Mouse (Mus musculus): ENCODE data around the gene Caln1. TPM values are rescaled to one million over a fixed set of nuclear protein-coding genes. Genes with fewer than 3 reads are reported as not detected.
A peak's percentile ranks its signal among the peaks of the same experiment; 100 is the strongest.

Gene Caln1
- polyA plus RNA-seq, 1 experiment from 2014 or later, result 0.08 TPM

DNA sequence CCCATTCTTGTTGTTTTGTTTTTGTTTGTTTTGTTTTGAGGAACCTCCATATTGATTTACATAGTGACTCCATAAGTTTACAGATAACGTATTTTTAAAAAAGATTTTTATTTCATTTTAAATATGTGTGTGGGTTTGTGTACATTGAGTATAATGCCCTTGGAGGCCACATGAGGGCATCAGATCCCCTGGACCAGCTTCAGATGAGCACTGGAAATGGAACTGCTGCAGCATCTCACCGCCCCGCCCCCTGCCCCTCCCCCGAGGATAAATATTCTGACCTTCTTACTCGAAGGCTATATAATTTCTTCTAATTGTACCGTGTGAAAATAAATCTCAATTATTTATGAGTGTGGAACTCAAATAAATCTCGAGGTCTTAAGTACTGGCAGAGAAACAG is 14.0 kb upstream of the Caln1 start:
- H3K4me1 ChIP-seq (ENCODE audit: insufficient read depth), result no peaks in the 10 kb centered on the region
- no peaks in the 10 kb centered on the region for H3K9me3 ChIP-seq (ENCODE audit: low read depth, low read length)
- DNase-seq (no peak), ATAC-seq (ENCODE audit: insufficient read depth) (no peak)
- H3K27ac ChIP-seq (ENCODE audit: low read depth), result no peak overlapping the region
- H3K27me3 ChIP-seq (ENCODE audit: insufficient read depth, low read length), result no peaks in the 10 kb centered on the region
- 56% methylated on average over 7 of the region's 7 CpGs for WGBS
- no peak overlapping the region for H3K9ac ChIP-seq
- no peak overlapping the region for H3K4me2 ChIP-seq
- no peak overlapping the region for H3K4me3 ChIP-seq (ENCODE audit: low read depth, low read length)
- peak; percentile 22; the same call in 1 of the 2 replicates for TF ChIP-seq CTCF (IDR thresholded peaks at IDR 0.05; ENCODE audit: low read depth)
- no peaks in the 10 kb centered on the region for H3K36me3 ChIP-seq (ENCODE audit: insufficient read depth)

DNA sequence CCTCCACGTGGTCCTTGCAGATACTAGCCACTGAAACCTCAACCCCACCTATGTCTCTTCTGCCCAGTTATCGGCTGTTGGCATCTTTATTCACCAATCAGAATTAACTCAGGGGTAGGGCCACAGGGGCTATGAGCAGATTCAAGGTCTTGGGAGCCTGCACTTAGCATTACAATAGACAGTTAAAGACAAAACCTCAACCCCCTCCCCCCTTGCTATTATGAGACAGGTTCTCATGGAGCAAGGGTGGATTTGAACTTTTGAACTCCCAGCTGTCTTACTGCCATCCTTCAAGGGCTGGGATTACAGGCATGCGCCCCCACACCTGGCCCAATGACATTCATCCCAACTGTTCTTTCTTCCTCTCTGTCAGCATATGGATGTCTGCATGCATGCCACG is 6.1 kb upstream of the Caln1 start:
- Histone ChIP-seq H3K9me3 (ENCODE audit: low read depth, low read length) (no peaks in the 10 kb centered on the region), H3K36me3 (ENCODE audit: insufficient read depth) (no peaks in the 10 kb centered on the region), H3K4me1 (ENCODE audit: insufficient read depth) (no peaks in the 10 kb centered on the region), H3K9ac (no peak overlapping the region), H3K27ac (ENCODE audit: low read depth) (no peak overlapping the region), H3K4me3 (ENCODE audit: low read depth, low read length) (no peak overlapping the region), H3K27me3 (ENCODE audit: insufficient read depth, low read length) (no peaks in the 10 kb centered on the region), H3K4me2 (no peak overlapping the region)
- ATAC-seq (ENCODE audit: insufficient read depth) (no peak), DNase-seq (no peak)
- TF ChIP-seq CTCF (IDR thresholded peaks at IDR 0.05; ENCODE audit: low read depth), result no peak
- 63% methylated on average over 4 of the region's 4 CpGs for WGBS

DNA sequence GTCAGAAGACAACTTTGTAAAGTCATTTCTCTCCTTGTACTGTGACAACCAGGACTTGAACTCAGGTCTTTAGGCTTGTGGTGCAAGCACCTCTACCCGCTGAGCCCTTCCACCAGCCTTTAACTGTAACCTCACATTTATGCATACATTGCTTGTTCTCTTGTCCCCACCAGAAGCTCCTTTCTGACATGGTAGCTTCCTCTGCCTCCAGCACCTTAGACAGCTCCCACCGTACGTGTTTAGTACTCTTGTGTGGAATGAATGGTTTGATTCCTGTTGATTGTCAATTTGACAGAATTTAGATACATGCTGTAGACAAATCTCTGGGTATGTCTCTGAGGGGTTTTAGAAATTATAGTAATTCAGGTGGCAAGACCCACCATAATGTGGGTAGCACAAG is 5.5 kb upstream of the Caln1 start:
- TF ChIP-seq CTCF (IDR thresholded peaks at IDR 0.05; ENCODE audit: low read depth), result no peak
- Histone ChIP-seq H3K36me3 (ENCODE audit: insufficient read depth) (no peaks in the 10 kb centered on the region), H3K9me3 (ENCODE audit: low read depth, low read length) (no peaks in the 10 kb centered on the region), H3K4me2 (no peak overlapping the region), H3K27me3 (ENCODE audit: insufficient read depth, low read length) (no peaks in the 10 kb centered on the region), H3K4me1 (ENCODE audit: insufficient read depth) (no peaks in the 10 kb centered on the region), H3K9ac (no peak overlapping the region), H3K27ac (ENCODE audit: low read depth) (no peak overlapping the region), H3K4me3 (ENCODE audit: low read depth, low read length) (no peak overlapping the region)
- WGBS, result 24% methylated on average over 3 of the region's 3 CpGs
- peak; percentile 82 for DNase-seq
- ATAC-seq (ENCODE audit: insufficient read depth), result no peak

DNA sequence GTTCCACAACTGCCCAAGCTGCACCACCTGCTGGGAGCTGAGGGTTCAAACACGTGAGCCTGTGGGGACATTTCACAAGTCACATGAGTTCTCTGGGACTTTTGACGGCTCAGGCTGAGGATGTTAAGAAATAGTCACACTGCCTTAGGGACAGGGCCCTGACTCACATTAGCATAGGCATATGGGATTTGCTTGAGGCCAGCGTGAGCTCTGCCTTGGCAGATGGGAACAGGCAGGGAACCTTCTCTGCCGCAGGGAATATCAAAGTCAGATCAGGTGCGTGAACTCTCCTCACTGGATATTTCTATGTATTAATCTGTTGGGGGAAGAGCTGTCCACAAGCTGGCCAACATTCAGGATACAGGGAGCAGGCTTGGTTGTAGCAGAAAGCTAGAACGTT is 1.0 kb upstream of the Caln1 start:
- no peak overlapping the region for H3K4me3 ChIP-seq (ENCODE audit: low read depth, low read length)
- no peak overlapping the region for H3K27ac ChIP-seq (ENCODE audit: low read depth)
- no peaks in the 10 kb centered on the region for H3K9me3 ChIP-seq (ENCODE audit: low read depth, low read length)
- H3K9ac ChIP-seq, result no peak overlapping the region
- H3K27me3 ChIP-seq (ENCODE audit: insufficient read depth, low read length), result no peaks in the 10 kb centered on the region
- H3K4me2 ChIP-seq, result no peak overlapping the region
- TF ChIP-seq CTCF (IDR thresholded peaks at IDR 0.05; ENCODE audit: low read depth), result no peak
- no peaks in the 10 kb centered on the region for H3K4me1 ChIP-seq (ENCODE audit: insufficient read depth)
- no peaks in the 10 kb centered on the region for H3K36me3 ChIP-seq (ENCODE audit: insufficient read depth)
- DNase-seq (no peak), ATAC-seq (ENCODE audit: insufficient read depth) (no peak)
- WGBS, result 80% methylated on average over 6 of the region's 6 CpGs

DNA sequence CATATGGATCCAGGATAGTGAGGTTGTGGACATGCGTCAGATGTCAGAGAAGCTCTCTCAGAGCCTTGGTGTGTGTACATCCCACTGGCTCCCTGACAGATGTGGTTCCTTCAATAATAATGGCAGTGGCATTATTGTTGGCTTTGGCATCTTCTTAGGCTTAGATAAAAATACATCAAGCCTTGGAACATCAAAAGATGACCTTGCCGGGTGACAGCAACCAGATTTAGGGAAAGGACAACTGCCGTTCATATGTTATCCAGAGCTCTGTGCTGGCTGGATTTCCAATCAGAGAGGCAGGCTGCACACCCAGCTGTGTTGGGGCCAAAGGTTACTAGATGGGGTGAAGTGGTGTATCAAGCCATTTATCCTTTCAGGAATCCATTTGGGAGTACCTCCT is 6.2 kb downstream of the Caln1 start:
- no peaks in the 10 kb centered on the region for H3K27me3 ChIP-seq (ENCODE audit: insufficient read depth, low read length)
- no peaks in the 10 kb centered on the region for H3K4me1 ChIP-seq (ENCODE audit: insufficient read depth)
- no peak overlapping the region for H3K9ac ChIP-seq
- no peaks in the 10 kb centered on the region for H3K9me3 ChIP-seq (ENCODE audit: low read depth, low read length)
- H3K4me2 ChIP-seq, result no peak overlapping the region
- H3K4me3 ChIP-seq (ENCODE audit: low read depth, low read length), result no peak overlapping the region
- no peak for TF ChIP-seq CTCF (IDR thresholded peaks at IDR 0.05; ENCODE audit: low read depth)
- H3K36me3 ChIP-seq (ENCODE audit: insufficient read depth), result no peaks in the 10 kb centered on the region
- no peak for ATAC-seq (ENCODE audit: insufficient read depth)
- no peak for DNase-seq
- no peak overlapping the region for H3K27ac ChIP-seq (ENCODE audit: low read depth)
- 83% methylated on average over 3 of the region's 3 CpGs for WGBS

DNA sequence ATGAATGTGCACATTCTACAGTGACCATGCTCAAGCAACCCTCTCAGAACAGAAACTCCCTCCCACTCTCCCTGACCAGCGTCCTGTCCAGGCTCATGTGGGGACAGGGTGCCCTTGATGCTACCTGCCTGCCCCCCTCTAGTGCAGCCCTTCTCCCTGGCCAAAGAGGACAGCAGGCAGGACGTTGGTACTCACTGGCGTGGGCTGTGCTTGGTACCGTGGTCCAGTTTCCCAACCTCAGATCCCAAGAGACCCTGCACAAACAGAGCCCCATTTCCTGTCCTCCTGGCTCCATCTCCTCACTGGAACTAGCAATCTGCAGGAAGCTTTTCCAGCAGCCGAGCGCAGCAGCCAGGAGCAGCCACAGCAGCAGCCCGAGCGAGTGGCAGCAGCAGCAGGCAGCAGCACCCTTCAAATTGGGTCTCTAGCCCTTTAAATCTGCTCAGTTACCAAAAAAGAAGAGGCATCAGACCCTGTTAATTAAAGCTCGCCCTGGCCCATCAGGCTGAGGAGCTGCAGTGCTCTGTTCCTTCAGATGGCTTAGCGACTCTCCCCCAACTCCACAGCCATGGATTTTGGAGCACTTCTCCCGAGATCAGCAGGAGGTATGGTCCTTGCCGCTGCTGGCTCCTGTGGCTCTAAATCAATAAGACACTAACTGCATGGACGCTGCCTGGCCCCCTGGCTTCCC is 15.1 kb downstream of the Caln1 start, which contains the start of gene A330070K13Rik:
TSS of gene A330070K13Rik (minus strand) at position 410 of the 691 bp plus-strand sequence.
- Histone ChIP-seq H3K27ac (ENCODE audit: low read depth) (no peak within 1 kb of the TSS), H3K36me3 (ENCODE audit: insufficient read depth) (no peaks in the 10 kb centered on the region), H3K27me3 (ENCODE audit: insufficient read depth, low read length) (no peaks in the 10 kb centered on the region), H3K4me2 (peak within 1 kb of the TSS; percentile 12; the same call in 1 of the 2 replicates), H3K4me3 (ENCODE audit: low read depth, low read length) (no peak within 1 kb of the TSS), H3K4me1 (ENCODE audit: insufficient read depth) (no peaks in the 10 kb centered on the region), H3K9me3 (ENCODE audit: low read depth, low read length) (no peaks in the 10 kb centered on the region), H3K9ac (no peak within 1 kb of the TSS; the same call in 1 of the 2 replicates)
- no peak for ATAC-seq (ENCODE audit: insufficient read depth)
- DNase-seq, result no peak
- WGBS, result 15% methylated on average over 13 of the region's 13 CpGs
- TF ChIP-seq CTCF (IDR thresholded peaks at IDR 0.05; ENCODE audit: low read depth), result no peak

DNA sequence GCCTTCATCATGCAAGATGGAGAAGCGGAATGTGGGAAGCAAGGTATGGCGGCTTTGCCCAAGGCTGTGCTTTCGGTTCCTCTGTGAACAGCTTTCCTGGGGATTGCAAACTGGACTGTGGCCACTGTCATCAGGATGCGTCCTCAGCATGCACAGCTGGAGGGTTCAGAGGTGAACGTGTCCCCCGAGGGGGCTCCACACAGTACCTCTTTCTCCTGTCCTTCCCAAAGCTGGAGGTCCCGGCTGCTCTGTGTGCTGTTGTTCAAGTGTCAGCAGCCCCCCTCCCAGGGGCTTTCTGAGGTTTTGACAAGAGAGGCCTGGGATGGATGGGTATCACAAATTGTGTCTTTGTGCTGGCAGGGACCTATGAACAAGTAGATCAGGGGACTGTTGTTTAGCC is 17.2 kb downstream of the Caln1 start:
- DNase-seq (no peak), ATAC-seq (ENCODE audit: insufficient read depth) (no peak)
- no peaks in the 10 kb centered on the region for H3K27me3 ChIP-seq (ENCODE audit: insufficient read depth, low read length)
- no peaks in the 10 kb centered on the region for H3K9me3 ChIP-seq (ENCODE audit: low read depth, low read length)
- H3K4me1 ChIP-seq (ENCODE audit: insufficient read depth), result no peaks in the 10 kb centered on the region
- 71% methylated on average over 7 of the region's 7 CpGs for WGBS
- TF ChIP-seq CTCF (IDR thresholded peaks at IDR 0.05; ENCODE audit: low read depth), result no peak
- H3K27ac ChIP-seq (ENCODE audit: low read depth), result no peak overlapping the region
- H3K36me3 ChIP-seq (ENCODE audit: insufficient read depth), result no peaks in the 10 kb centered on the region
- no peak overlapping the region for H3K4me2 ChIP-seq
- no peak overlapping the region for H3K4me3 ChIP-seq (ENCODE audit: low read depth, low read length)
- no peak overlapping the region for H3K9ac ChIP-seq
